Mouse (Mus musculus) G1E (cell line): Measurements from ENCODE around the gene Rapgef5. TPM values are rescaled to one million over a fixed set of nuclear protein-coding genes. Genes with fewer than 3 reads are reported as not detected.

Source experiments
- ATAC-seq: 2 replicates; pipeline ENCODE4 v1.8.0; 2016; ENCODE audit warnings: mild to moderate bottlenecking; ENCODE audit not compliant: insufficient number of reproducible peaks, poor library complexity, low FRiP score, severe bottlenecking; ENCODE audit errors: extremely low read depth
- DNase-seq: peaks from one replicate; pipeline ENCODE4 v3.0.0; 2012; ENCODE audit warnings: low spot score
- H3K27me3 ChIP-seq: 2 replicates; pipeline ENCODE4 v1.6.1; 2012; ENCODE audit warnings: mild to moderate bottlenecking, low read length, inconsistent platforms; ENCODE audit not compliant: insufficient read depth
- H3K36me3 ChIP-seq: replicated peaks from 2 replicates; pipeline ENCODE3; 2012; ENCODE audit warnings: mild to moderate bottlenecking, inconsistent platforms
- H3K4me1 ChIP-seq: 2 replicates; pipeline ENCODE4 v1.6.1; 2012; ENCODE audit warnings: low read depth, low read length, inconsistent platforms, mixed read lengths; ENCODE audit not compliant: insufficient read depth
- H3K4me3 ChIP-seq: 2 replicates; pipeline ENCODE4 v1.5.1; 2012; ENCODE audit warnings: low read depth, mild to moderate bottlenecking, inconsistent platforms, low read length, moderate library complexity, mixed read lengths
- H3K9me3 ChIP-seq: replicated peaks from 2 replicates; pipeline ENCODE4 v1.6.1; 2012; ENCODE audit warnings: inconsistent platforms
- CTCF ChIP-seq: IDR thresholded peaks from 2 replicates; pipeline ENCODE4 v1.5.1; 2012; ENCODE audit warnings: low read depth, low read length, inconsistent platforms, mixed read lengths
- GATA1 ChIP-seq: IDR thresholded peaks from 2 replicates; pipeline ENCODE4 v1.6.1; 2012; ENCODE audit warnings: borderline replicate concordance, low read length, inconsistent platforms, mixed read lengths
- GATA2 ChIP-seq: IDR thresholded peaks from 2 replicates; pipeline ENCODE4 v1.6.1; 2012; ENCODE audit warnings: low read depth, low read length, inconsistent platforms, borderline replicate concordance
- POLR2AphosphoS5 ChIP-seq: IDR thresholded peaks from 2 replicates; pipeline ENCODE4 v1.6.1; 2012; ENCODE audit warnings: low read depth, low read length, inconsistent platforms; ENCODE audit not compliant: insufficient replicate concordance
- TAL1 ChIP-seq: conservative IDR thresholded peaks from 2 replicates; pipeline ENCODE4 v1.6.1; 2012; ENCODE audit warnings: low read depth, low read length, inconsistent platforms, mixed read lengths
- polyA plus RNA-seq: library from polyadenylated mRNA; stranded (reverse); fragments of >175 nt; gene quantifications from 2 replicates; pipeline ENCODE4 v1.2.3, GENCODE M21; 2012
- total RNA-seq, 2 experiments: library from RNA; stranded (forward) in 1 of 2; stranded (reverse) in 1 of 2; fragments of 200-1000 nt in 1 of 2; fragments of >200 nt in 1 of 2; fragmentation: Nextera tagmentation in 1 of 2; gene quantifications; 2 replicates each; pipeline ENCODE4 v1.2.3; 2014 to 2017

The Rapgef5 gene
- total and polyA plus RNA-seq, 3 experiments: 0.66 TPM; not detected in 2

GRCm38 (mm10) chr12:117592583-117592982 is 76.3 kb downstream of the Rapgef5 start:
- Histone ChIP-seq H3K4me3 (no peak overlapping the region), H3K36me3 (no peaks in the 10 kb centered on the region), H3K27me3 (no peaks in the 10 kb centered on the region), H3K4me1 (no peaks in the 10 kb centered on the region), H3K9me3 (peaks cover 47% of the 10 kb centered on the region)
- ATAC-seq (no peak), DNase-seq (no peak)
- TF ChIP-seq CTCF: no peak
- no peak for TF ChIP-seq POLR2AphosphoS5
- no peak for TF ChIP-seq GATA2
- TF ChIP-seq TAL1: no peak
- TF ChIP-seq GATA1: no peak

GRCm38 (mm10) chr12:117595179-117595578 is 78.9 kb downstream of the Rapgef5 start:
- DNase-seq: no peak
- no peaks in the 10 kb centered on the region for H3K27me3 ChIP-seq
- no peak for ATAC-seq
- H3K9me3 ChIP-seq: peaks cover 40% of the 10 kb centered on the region
- no peak for TF ChIP-seq TAL1
- TF ChIP-seq CTCF: no peak
- no peak for TF ChIP-seq GATA2
- no peak for TF ChIP-seq GATA1
- TF ChIP-seq POLR2AphosphoS5: no peak
- no peaks in the 10 kb centered on the region for H3K36me3 ChIP-seq
- no peaks in the 10 kb centered on the region for H3K4me1 ChIP-seq
- no peak overlapping the region for H3K4me3 ChIP-seq

GRCm38 (mm10) chr12:117598190-117598589 is 81.9 kb downstream of the Rapgef5 start:
- peaks cover 37% of the 10 kb centered on the region for H3K9me3 ChIP-seq
- DNase-seq: no peak
- no peak for TF ChIP-seq GATA1
- no peak for TF ChIP-seq TAL1
- TF ChIP-seq POLR2AphosphoS5: no peak
- no peak for TF ChIP-seq GATA2
- TF ChIP-seq CTCF: no peak
- ATAC-seq: no peak
- H3K36me3 ChIP-seq: no peaks in the 10 kb centered on the region
- no peak overlapping the region for H3K4me3 ChIP-seq
- H3K4me1 ChIP-seq: no peaks in the 10 kb centered on the region
- no peaks in the 10 kb centered on the region for H3K27me3 ChIP-seq

DNA sequence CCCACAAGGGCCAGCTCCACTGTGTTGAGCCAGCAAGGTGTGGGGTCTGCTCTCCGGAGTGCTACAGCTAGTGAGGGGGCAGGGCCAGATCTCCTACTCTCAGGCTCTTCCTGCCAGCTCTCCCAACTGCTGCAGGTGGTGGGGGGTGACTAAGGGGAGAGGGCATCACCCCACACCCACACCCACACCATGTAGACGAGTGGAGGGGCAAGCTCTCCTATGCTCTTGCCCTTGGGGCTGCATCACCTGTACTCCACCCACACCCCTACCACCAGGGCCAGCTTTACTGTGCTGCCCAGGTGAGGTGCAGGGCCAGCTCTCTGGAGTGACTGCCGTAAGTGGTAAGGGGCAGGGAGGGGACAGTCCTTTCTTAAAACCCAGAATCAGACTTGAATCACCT is 89.7 kb downstream of the Rapgef5 start:
- ATAC-seq: no peak
- Histone ChIP-seq H3K27me3 (no peaks in the 10 kb centered on the region), H3K9me3 (peaks cover 44% of the 10 kb centered on the region), H3K4me3 (no peak overlapping the region), H3K4me1 (no peaks in the 10 kb centered on the region), H3K36me3 (no peaks in the 10 kb centered on the region)
- no peak for DNase-seq
- TF ChIP-seq GATA2 (no peak), CTCF (no peak), GATA1 (no peak), TAL1 (no peak), POLR2AphosphoS5 (no peak)

GRCm38 (mm10) chr12:117612715-117613114 is 96.4 kb downstream of the Rapgef5 start:
- DNase-seq (no peak), ATAC-seq (no peak)
- Histone ChIP-seq H3K9me3 (peaks cover 25% of the 10 kb centered on the region), H3K27me3 (no peaks in the 10 kb centered on the region), H3K4me3 (no peak overlapping the region), H3K36me3 (no peaks in the 10 kb centered on the region), H3K4me1 (no peaks in the 10 kb centered on the region)
- no peak for TF ChIP-seq POLR2AphosphoS5
- no peak for TF ChIP-seq CTCF
- TF ChIP-seq GATA1: no peak

DNA sequence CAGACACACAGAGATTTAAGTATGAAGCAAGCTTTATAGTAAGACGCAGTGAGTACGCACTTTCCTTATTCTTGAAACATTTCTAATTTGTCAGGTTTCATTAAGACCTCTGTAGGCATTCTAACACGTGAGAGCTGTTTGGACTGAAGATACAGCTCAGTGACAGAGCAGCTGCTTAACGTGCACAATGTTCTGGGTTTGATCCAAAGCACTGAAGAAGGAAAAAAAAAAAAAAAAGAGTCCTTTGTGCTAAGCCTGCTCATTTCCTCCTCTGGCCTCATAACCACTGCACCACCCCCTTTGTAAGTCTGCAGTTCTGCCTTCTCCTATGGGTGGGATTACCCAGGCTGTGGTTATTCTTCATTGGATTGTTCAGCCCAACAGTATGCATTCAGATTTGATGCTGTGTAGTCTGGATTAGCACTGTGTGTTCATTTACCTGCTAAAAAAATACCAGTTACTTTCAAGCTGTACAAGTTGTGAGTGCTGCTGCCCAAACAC is 103.3 kb downstream of the Rapgef5 start:
- Histone ChIP-seq H3K4me3 (no peak overlapping the region), H3K27me3 (no peaks in the 10 kb centered on the region), H3K4me1 (no peaks in the 10 kb centered on the region), H3K36me3 (no peaks in the 10 kb centered on the region), H3K9me3 (peaks cover 22% of the 10 kb centered on the region)
- DNase-seq (no peak), ATAC-seq (no peak)
- no peak for TF ChIP-seq TAL1
- TF ChIP-seq POLR2AphosphoS5: no peak
- TF ChIP-seq CTCF: no peak
- no peak for TF ChIP-seq GATA1
- no peak for TF ChIP-seq GATA2

- Histone ChIP-seq H3K36me3 (no peaks in the 10 kb centered on the region), H3K27me3 (no peaks in the 10 kb centered on the region), H3K4me1 (no peaks in the 10 kb centered on the region), H3K4me3 (no peak overlapping the region), H3K9me3 (peaks cover 17% of the 10 kb centered on the region)
- TF ChIP-seq GATA2 (no peak), POLR2AphosphoS5 (no peak), TAL1 (no peak), CTCF (no peak)
- DNase-seq (no peak), ATAC-seq (no peak)
Measured at GRCm38 (mm10) chr12:117622972-117623371, 106.7 kb downstream of the Rapgef5 start.
